Mouse (Mus musculus): ENCODE data around the gene Ano1. TPM values are rescaled to one million over a fixed set of nuclear protein-coding genes. Genes with fewer than 3 reads are reported as not detected.

The Ano1 gene
- polyA plus RNA-seq, 2 experiments = 1.4 to 1.5 TPM

DNA sequence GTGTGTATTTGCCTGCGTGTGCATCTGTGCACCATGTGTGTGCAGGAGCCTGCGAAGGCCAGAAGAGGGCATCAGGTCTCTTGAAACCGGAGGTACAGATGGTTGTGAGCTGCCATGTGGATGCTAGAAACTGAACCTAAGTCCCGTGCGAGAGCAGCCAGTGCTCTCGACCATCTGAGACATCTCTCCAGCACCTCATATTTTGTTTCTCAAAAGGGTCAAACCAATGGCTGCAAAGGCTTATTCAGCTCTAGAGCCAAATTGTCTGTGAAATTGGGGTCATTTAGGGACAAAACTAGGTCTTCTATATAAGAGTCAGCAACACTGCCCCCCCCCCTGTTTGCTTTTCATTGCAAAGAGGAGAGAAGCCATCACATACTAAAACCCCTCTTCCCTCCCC is 84.7 kb downstream of the Ano1 start:
- TF ChIP-seq CTCF (IDR thresholded peaks at IDR 0.05; ENCODE audit: low read depth) (0 out of 2 replicates have a peak, but pooled peaks have one; percentile 6), EP300 (IDR thresholded peaks at IDR 0.05; ENCODE audit: low read depth) (no peak)
- H3K4me2 ChIP-seq (ENCODE audit: low read depth) = no peak overlapping the region
- ATAC-seq (ENCODE audit: insufficient read depth) (no peak), DNase-seq (ENCODE audit: low read depth in 3 of 3, low spot score in 3 of 3) (no peak)
- H3K9me3 ChIP-seq (ENCODE audit: control insufficient read depth, low read length) = no peaks in the 10 kb centered on the region
- WGBS (ENCODE audit: insufficient replicate concordance) = 70% methylated on average over 6 of the region's 6 CpGs
- no peaks in the 10 kb centered on the region for H3K4me1 ChIP-seq (replicated peaks; ENCODE audit: control insufficient read depth in 2 of 2, insufficient read depth in 2 of 2, low read length in 1 of 2)
- H3K27ac ChIP-seq = no peak overlapping the region
- no peak overlapping the region for H3K9ac ChIP-seq (replicated peaks)
- no peaks in the 10 kb centered on the region for H3K27me3 ChIP-seq (ENCODE audit: control insufficient read depth, insufficient read depth, low read length)
- H3K4me3 ChIP-seq (ENCODE audit: insufficient read depth in 1 of 2, low read depth in 2 of 2, low read length in 2 of 2) = no peak overlapping the region
- H3K36me3 ChIP-seq (replicated peaks; ENCODE audit: control insufficient read depth, insufficient read depth, low read depth) = no peaks in the 10 kb centered on the region

DNA sequence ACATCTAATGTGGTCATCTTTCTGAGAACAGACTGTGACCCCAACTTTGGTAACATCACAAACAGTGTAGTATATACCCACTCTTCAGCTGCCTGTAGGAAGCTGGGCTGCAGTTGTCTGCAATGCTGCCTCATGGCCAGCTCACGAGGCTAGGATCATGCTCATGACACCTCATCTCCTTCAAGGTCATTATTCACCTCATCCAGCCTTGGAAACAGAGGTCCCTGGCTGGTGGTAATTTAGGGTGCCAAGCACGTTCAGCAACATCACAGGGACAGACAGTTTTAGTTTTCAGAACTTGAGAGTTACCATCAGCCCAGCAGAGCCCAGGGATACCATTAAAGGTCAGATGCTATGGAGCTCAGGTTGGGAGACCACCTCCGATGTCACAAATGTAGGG is 86.2 kb downstream of the Ano1 start:
- DNase-seq (ENCODE audit: low read depth in 3 of 3, low spot score in 3 of 3) = no peak
- TF ChIP-seq CTCF (IDR thresholded peaks at IDR 0.05; ENCODE audit: low read depth) = no peak
- TF ChIP-seq EP300 (IDR thresholded peaks at IDR 0.05; ENCODE audit: low read depth) = no peak
- no peaks in the 10 kb centered on the region for H3K4me1 ChIP-seq (replicated peaks; ENCODE audit: control insufficient read depth in 2 of 2, insufficient read depth in 2 of 2, low read length in 1 of 2)
- H3K4me2 ChIP-seq (ENCODE audit: low read depth) = no peak overlapping the region
- H3K4me3 ChIP-seq (ENCODE audit: insufficient read depth in 1 of 2, low read depth in 2 of 2, low read length in 2 of 2) = no peak overlapping the region
- H3K9me3 ChIP-seq (ENCODE audit: control insufficient read depth, low read length) = no peaks in the 10 kb centered on the region
- no peak overlapping the region for H3K27ac ChIP-seq
- ATAC-seq (ENCODE audit: insufficient read depth) = no peak
- no peaks in the 10 kb centered on the region for H3K27me3 ChIP-seq (ENCODE audit: control insufficient read depth, insufficient read depth, low read length)
- 55% methylated on average over 3 of the region's 3 CpGs for WGBS (ENCODE audit: insufficient replicate concordance)
- H3K36me3 ChIP-seq (replicated peaks; ENCODE audit: control insufficient read depth, insufficient read depth, low read depth) = no peaks in the 10 kb centered on the region
- H3K9ac ChIP-seq (replicated peaks) = no peak overlapping the region

DNA sequence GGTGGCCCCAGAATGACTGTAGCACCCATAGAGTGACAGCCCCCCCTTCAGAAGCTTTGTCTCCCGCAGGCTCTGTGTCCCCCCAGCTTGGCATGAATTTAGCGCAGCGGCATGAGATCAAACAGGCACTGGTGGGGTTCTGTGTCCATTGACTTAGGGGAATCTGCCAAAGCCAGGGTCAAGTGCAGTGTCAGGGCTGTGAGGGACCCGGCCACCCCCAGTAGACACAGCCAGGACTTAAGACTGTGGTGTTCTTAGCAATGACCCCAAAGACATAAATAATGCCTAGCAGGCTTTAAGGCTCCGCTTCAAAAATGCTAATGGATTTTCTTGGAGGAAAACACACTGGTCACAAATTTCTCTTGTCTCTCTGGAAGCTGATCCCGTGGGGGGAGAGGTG is 88.2 kb downstream of the Ano1 start:
- H3K36me3 ChIP-seq (replicated peaks; ENCODE audit: control insufficient read depth, insufficient read depth, low read depth) = no peaks in the 10 kb centered on the region
- ATAC-seq (ENCODE audit: insufficient read depth) = no peak
- TF ChIP-seq CTCF (IDR thresholded peaks at IDR 0.05; ENCODE audit: low read depth) = no peak
- TF ChIP-seq EP300 (IDR thresholded peaks at IDR 0.05; ENCODE audit: low read depth) = no peak
- no peak overlapping the region for H3K9ac ChIP-seq (replicated peaks)
- H3K27me3 ChIP-seq (ENCODE audit: control insufficient read depth, insufficient read depth, low read length) = no peaks in the 10 kb centered on the region
- no peaks in the 10 kb centered on the region for H3K4me1 ChIP-seq (replicated peaks; ENCODE audit: control insufficient read depth in 2 of 2, insufficient read depth in 2 of 2, low read length in 1 of 2)
- H3K4me3 ChIP-seq (ENCODE audit: insufficient read depth in 1 of 2, low read depth in 2 of 2, low read length in 2 of 2) = no peak overlapping the region
- WGBS (ENCODE audit: insufficient replicate concordance) = 53% methylated on average over 6 of the region's 6 CpGs
- H3K4me2 ChIP-seq (ENCODE audit: low read depth) = no peak overlapping the region
- H3K9me3 ChIP-seq (ENCODE audit: control insufficient read depth, low read length) = no peaks in the 10 kb centered on the region
- no peak overlapping the region for H3K27ac ChIP-seq
- DNase-seq (ENCODE audit: low read depth in 3 of 3, low spot score in 3 of 3) = no peak

DNA sequence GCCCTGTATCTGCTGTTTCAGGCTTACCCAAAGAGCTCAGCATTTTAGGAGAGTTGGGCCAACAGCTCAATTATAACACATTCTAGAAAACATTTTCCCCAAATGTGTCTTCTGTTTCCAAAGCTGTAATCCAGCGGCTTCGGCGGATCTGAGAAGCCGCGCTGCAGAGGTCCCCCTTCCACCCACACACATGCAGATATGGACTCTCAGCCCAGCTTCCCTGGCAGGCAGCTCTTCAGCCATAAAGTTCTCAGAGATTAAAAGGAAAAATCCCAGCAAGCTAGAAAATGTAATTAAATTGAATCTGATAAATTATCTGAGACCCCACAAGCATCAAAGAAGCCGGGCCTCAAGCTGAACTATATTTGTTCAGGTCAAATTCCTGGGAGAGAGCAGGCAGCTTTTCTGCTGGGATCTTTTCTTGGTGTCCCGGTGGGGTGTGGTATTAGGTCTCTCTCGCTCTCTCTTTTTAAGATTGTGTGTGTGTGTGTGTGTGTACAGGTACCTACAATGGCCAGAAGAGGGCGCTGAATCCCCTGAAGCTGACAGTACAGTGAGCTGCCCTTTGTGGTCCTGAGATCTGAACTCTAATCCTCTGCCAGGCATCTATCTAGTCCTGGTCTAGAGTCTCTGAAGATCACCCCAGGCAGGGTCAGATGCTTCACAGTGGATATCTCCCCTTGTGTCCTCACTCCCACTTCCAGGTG is 95.4 kb downstream of the Ano1 start:
- no peaks in the 10 kb centered on the region for H3K4me1 ChIP-seq (replicated peaks; ENCODE audit: control insufficient read depth in 2 of 2, insufficient read depth in 2 of 2, low read length in 1 of 2)
- H3K9ac ChIP-seq (replicated peaks) = no peak overlapping the region
- no peak for ATAC-seq (ENCODE audit: insufficient read depth)
- no peaks in the 10 kb centered on the region for H3K36me3 ChIP-seq (replicated peaks; ENCODE audit: control insufficient read depth, insufficient read depth, low read depth)
- no peak overlapping the region for H3K4me2 ChIP-seq (ENCODE audit: low read depth)
- 86% methylated on average over 9 of the region's 9 CpGs for WGBS (ENCODE audit: insufficient replicate concordance)
- no peaks in the 10 kb centered on the region for H3K27me3 ChIP-seq (ENCODE audit: control insufficient read depth, insufficient read depth, low read length)
- DNase-seq (ENCODE audit: low read depth in 3 of 3, low spot score in 3 of 3) = no peak
- H3K9me3 ChIP-seq (ENCODE audit: control insufficient read depth, low read length) = no peaks in the 10 kb centered on the region
- TF ChIP-seq EP300 (IDR thresholded peaks at IDR 0.05; ENCODE audit: low read depth) = no peak
- peak; percentile 35 for TF ChIP-seq CTCF (IDR thresholded peaks at IDR 0.05; ENCODE audit: low read depth)
- H3K4me3 ChIP-seq (ENCODE audit: insufficient read depth in 1 of 2, low read depth in 2 of 2, low read length in 2 of 2) = no peak overlapping the region
- no peak overlapping the region for H3K27ac ChIP-seq

GRCm38 (mm10) chr7:144653681-144654425 is 97.9 kb downstream of the Ano1 start:
- Histone ChIP-seq H3K4me2 (ENCODE audit: low read depth) (no peak overlapping the region), H3K36me3 (replicated peaks; ENCODE audit: control insufficient read depth, insufficient read depth, low read depth) (no peaks in the 10 kb centered on the region), H3K27ac (no peak overlapping the region), H3K4me3 (ENCODE audit: insufficient read depth in 1 of 2, low read depth in 2 of 2, low read length in 2 of 2) (no peak overlapping the region), H3K4me1 (replicated peaks; ENCODE audit: control insufficient read depth in 2 of 2, insufficient read depth in 2 of 2, low read length in 1 of 2) (no peaks in the 10 kb centered on the region), H3K9me3 (ENCODE audit: control insufficient read depth, low read length) (no peaks in the 10 kb centered on the region), H3K9ac (replicated peaks) (no peak overlapping the region), H3K27me3 (ENCODE audit: control insufficient read depth, insufficient read depth, low read length) (no peaks in the 10 kb centered on the region)
- WGBS (ENCODE audit: insufficient replicate concordance) = 31% methylated on average over 10 of the region's 10 CpGs
- DNase-seq (ENCODE audit: low read depth in 3 of 3, low spot score in 3 of 3) = no peak
- no peak for TF ChIP-seq CTCF (IDR thresholded peaks at IDR 0.05; ENCODE audit: low read depth)
- no peak for TF ChIP-seq EP300 (IDR thresholded peaks at IDR 0.05; ENCODE audit: low read depth)
- ATAC-seq (ENCODE audit: insufficient read depth) = no peak

Data from liver, embryonic 14.5 days (tissue).